Mouse (Mus musculus): ENCODE results near the gene Kif1b. TPM values are rescaled to one million over a fixed set of nuclear protein-coding genes. Genes with fewer than 3 reads are reported as not detected.

The Kif1b gene
- total RNA-seq, 1 experiment from 2014 or later, result 23.9 TPM

GRCm38 (mm10) chr4:149285691-149286090 is 21.8 kb downstream of the Kif1b start:
- no peak for ATAC-seq (replicated peaks; ENCODE audit: insufficient number of reproducible peaks, low FRiP score, low TSS enrichment, poor library complexity, severe bottlenecking)

GRCm38 (mm10) chr4:149283018-149283417 is 24.5 kb downstream of the Kif1b start:
- no peak for ATAC-seq (replicated peaks; ENCODE audit: insufficient number of reproducible peaks, low FRiP score, low TSS enrichment, poor library complexity, severe bottlenecking)

- ATAC-seq (replicated peaks; ENCODE audit: insufficient number of reproducible peaks, low FRiP score, low TSS enrichment, poor library complexity, severe bottlenecking), result no peak
Observed at GRCm38 (mm10) chr4:149282025-149282738, 25.3 kb downstream of the Kif1b start.

- no peak for ATAC-seq (replicated peaks; ENCODE audit: insufficient number of reproducible peaks, low FRiP score, low TSS enrichment, poor library complexity, severe bottlenecking)
Observed at GRCm38 (mm10) chr4:149277571-149277970, 29.9 kb downstream of the Kif1b start.

- no peak for ATAC-seq (replicated peaks; ENCODE audit: insufficient number of reproducible peaks, low FRiP score, low TSS enrichment, poor library complexity, severe bottlenecking)
Observed at GRCm38 (mm10) chr4:149273128-149273527, 34.4 kb downstream of the Kif1b start.

GRCm38 (mm10) chr4:149270541-149270940 is 37.0 kb downstream of the Kif1b start:
- ATAC-seq (replicated peaks; ENCODE audit: insufficient number of reproducible peaks, low FRiP score, low TSS enrichment, poor library complexity, severe bottlenecking), result no peak

- no peak for ATAC-seq (replicated peaks; ENCODE audit: insufficient number of reproducible peaks, low FRiP score, low TSS enrichment, poor library complexity, severe bottlenecking)
Observed at GRCm38 (mm10) chr4:149269026-149269425, 38.5 kb downstream of the Kif1b start.

- ATAC-seq (replicated peaks; ENCODE audit: insufficient number of reproducible peaks, low FRiP score, low TSS enrichment, poor library complexity, severe bottlenecking), result no peak
Observed at GRCm38 (mm10) chr4:149264895-149265294, 42.6 kb downstream of the Kif1b start.

GRCm38 (mm10) chr4:149263218-149263617 is 44.3 kb downstream of the Kif1b start:
- no peak for ATAC-seq (replicated peaks; ENCODE audit: insufficient number of reproducible peaks, low FRiP score, low TSS enrichment, poor library complexity, severe bottlenecking)

- no peak for ATAC-seq (replicated peaks; ENCODE audit: insufficient number of reproducible peaks, low FRiP score, low TSS enrichment, poor library complexity, severe bottlenecking)
Observed at GRCm38 (mm10) chr4:149261466-149261865, 46.0 kb downstream of the Kif1b start.

- ATAC-seq (replicated peaks; ENCODE audit: insufficient number of reproducible peaks, low FRiP score, low TSS enrichment, poor library complexity, severe bottlenecking), result no peak
Observed at GRCm38 (mm10) chr4:149260911-149261310, 46.6 kb downstream of the Kif1b start.

GRCm38 (mm10) chr4:149259391-149260094 is 48.0 kb downstream of the Kif1b start:
- ATAC-seq (replicated peaks; ENCODE audit: insufficient number of reproducible peaks, low FRiP score, low TSS enrichment, poor library complexity, severe bottlenecking), result no peak

- ATAC-seq (replicated peaks; ENCODE audit: insufficient number of reproducible peaks, low FRiP score, low TSS enrichment, poor library complexity, severe bottlenecking), result no peak
Observed at GRCm38 (mm10) chr4:149258926-149259325, 48.6 kb downstream of the Kif1b start.

GRCm38 (mm10) chr4:149256511-149257300 is 50.8 kb downstream of the Kif1b start:
- no peak for ATAC-seq (replicated peaks; ENCODE audit: insufficient number of reproducible peaks, low FRiP score, low TSS enrichment, poor library complexity, severe bottlenecking)

GRCm38 (mm10) chr4:149255277-149256270 is 51.9 kb downstream of the Kif1b start:
- no peak for ATAC-seq (replicated peaks; ENCODE audit: insufficient number of reproducible peaks, low FRiP score, low TSS enrichment, poor library complexity, severe bottlenecking)

GRCm38 (mm10) chr4:149254827-149255226 is 52.7 kb downstream of the Kif1b start:
- ATAC-seq (replicated peaks; ENCODE audit: insufficient number of reproducible peaks, low FRiP score, low TSS enrichment, poor library complexity, severe bottlenecking), result no peak

- ATAC-seq (replicated peaks; ENCODE audit: insufficient number of reproducible peaks, low FRiP score, low TSS enrichment, poor library complexity, severe bottlenecking), result no peak
Observed at GRCm38 (mm10) chr4:149249311-149249710, 58.2 kb downstream of the Kif1b start.

- no peak for ATAC-seq (replicated peaks; ENCODE audit: insufficient number of reproducible peaks, low FRiP score, low TSS enrichment, poor library complexity, severe bottlenecking)
Observed at GRCm38 (mm10) chr4:149247772-149248171, 59.7 kb downstream of the Kif1b start.

Measured in monocyte, adult 5-6 weeks (primary cell).